Mouse (Mus musculus): Measurements from ENCODE around the gene Pde1a.

Pde1a gene

GRCm38 (mm10) chr2:79798627-79799026, 330.6 kb downstream of the Pde1a start:
- DNase-seq = no peak

GRCm38 (mm10) chr2:79797444-79797843, 331.8 kb downstream of the Pde1a start:
- DNase-seq = no peak

GRCm38 (mm10) chr2:79793186-79793585, 336.1 kb downstream of the Pde1a start:
- DNase-seq = no peak

GRCm38 (mm10) chr2:79786467-79786866, 342.8 kb downstream of the Pde1a start:
- no peak for DNase-seq

DNA sequence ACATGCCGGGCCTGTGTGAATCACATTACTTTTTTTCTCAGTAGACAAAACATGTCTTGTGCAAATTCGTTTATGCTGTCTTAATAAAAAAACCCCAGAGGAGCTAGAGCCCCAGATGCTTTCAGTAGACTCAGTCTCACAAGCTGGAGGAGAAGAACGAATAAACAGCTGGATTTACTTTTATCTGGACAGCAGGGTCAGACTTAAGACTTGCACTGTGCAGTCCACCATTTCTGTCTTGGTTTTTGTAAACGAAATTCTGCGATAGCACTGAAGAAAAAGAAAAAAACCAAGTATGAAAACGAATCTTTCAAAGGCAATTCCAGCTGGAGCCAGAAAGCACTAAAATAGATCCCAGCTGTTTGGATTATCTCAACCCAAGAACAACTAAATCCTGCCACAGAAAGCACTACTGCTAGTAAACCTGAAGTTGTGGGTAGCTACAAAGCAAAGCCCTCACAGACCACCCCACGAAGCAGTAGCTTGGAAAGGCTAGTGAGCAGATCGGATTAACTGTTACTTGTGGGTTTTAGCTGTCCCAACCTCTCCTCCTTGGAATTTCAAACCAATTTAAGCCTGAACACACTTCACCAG, 343.6 kb downstream of the Pde1a start:
- no peak for DNase-seq

All from cerebellum, adult 11 months (tissue).